Mouse (Mus musculus): ENCODE measurements around the gene Ccdc91. TPM values are rescaled to one million over a fixed set of nuclear protein-coding genes. Genes with fewer than 3 reads are reported as not detected.

Ccdc91 gene
- total and polyA plus RNA-seq, 3 experiments: 12.0 to 15.6 (median 14.4) TPM

DNA sequence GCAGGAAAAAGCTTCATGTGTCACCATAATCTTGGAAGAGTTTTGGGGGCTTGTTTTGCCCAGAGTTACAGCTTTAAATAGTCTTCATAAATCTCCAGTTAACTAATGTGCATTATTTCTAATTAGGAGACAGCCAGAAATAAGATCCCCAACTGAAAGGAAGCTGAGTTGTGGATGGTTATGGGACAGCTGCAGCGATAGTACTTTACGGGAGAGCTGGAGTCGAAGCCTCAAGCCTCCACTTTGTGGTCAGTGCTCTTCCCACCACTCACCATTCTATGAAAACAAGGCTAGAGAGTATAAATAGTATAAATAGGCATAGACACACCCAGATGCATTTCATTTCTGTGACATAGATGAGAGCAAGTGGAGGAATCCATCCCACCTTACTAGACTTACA is 14.5 kb downstream of the Ccdc91 start:
- dilution Hi-C loops (cut with MboI; ENCODE audit: extremely low pct_ligation_motif_present, extremely low pct_unique_long_range_greater_than_20kb, low sequenced_read_pairs): no loop called here
- H3K79me2 ChIP-seq (replicated peaks; ENCODE audit: control insufficient read depth, extremely low read depth, insufficient read depth, poor library complexity, severe bottlenecking): no peaks in the 10 kb centered on the region
- no peak for TF ChIP-seq USF2 (conservative IDR thresholded peaks at IDR 0.05; ENCODE audit: low read depth, low read length)
- TF ChIP-seq UBTF (IDR thresholded peaks at IDR 0.05; ENCODE audit: low read depth, low read length): no peak
- no peak for TF ChIP-seq RAD21 (IDR thresholded peaks at IDR 0.05; ENCODE audit: low read depth, low read length)
- no peaks in the 10 kb centered on the region for H3K4me1 ChIP-seq (ENCODE audit: control insufficient read depth in 1 of 2, insufficient read depth in 2 of 2)
- no peak overlapping the region for H3K4me2 ChIP-seq (ENCODE audit: insufficient read depth, low read depth, poor library complexity, severe bottlenecking)
- H3K27ac ChIP-seq (ENCODE audit: insufficient read depth, low read depth): no peak overlapping the region
- H3K4me3 ChIP-seq (replicated peaks in 1 of 3; ENCODE audit: low read depth in 2 of 3, low read length in 2 of 3, poor library complexity in 1 of 3): no peak overlapping the region
- DNase-seq (ENCODE audit: extremely low read depth): no peak
- H3K36me3 ChIP-seq (replicated peaks in 1 of 2; ENCODE audit: control insufficient read depth in 1 of 2, insufficient read depth in 1 of 2, low read length in 1 of 2): peaks cover 0 to 9% of the 10 kb centered on the region in 2 experiments
- in situ Hi-C loops (cut with MboI; ENCODE audit: low pct_ligation_motif_present, low pct_unique_long_range_greater_than_20kb, low sequenced_read_pairs): no loop called here
- no peak overlapping the region for H3K9ac ChIP-seq (ENCODE audit: insufficient read depth, low read depth)
- H3K27me3 ChIP-seq (replicated peaks): no peaks in the 10 kb centered on the region
- H3K9me3 ChIP-seq (replicated peaks; ENCODE audit: low read length): no peaks in the 10 kb centered on the region

DNA sequence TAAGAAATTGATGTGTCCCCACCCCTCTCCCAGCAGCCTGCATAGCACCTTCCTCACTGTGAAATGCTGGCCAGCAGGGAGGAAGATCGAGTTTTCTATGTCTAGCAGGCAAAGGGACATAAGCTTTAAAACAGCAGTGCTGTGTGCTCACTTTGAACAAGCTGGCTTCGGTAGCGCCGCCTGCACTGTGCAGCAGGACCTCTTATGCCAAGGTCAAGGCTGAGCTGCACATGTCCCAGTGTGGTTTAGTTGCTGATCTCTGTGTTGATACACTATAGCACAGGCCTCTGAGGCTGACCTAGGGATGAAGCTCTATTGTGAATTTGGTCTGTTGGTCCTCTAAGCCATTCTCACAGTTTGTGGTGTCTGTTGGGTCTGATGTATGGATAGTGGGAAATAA is 16.9 kb downstream of the Ccdc91 start:
- dilution Hi-C loops (cut with MboI; ENCODE audit: extremely low pct_ligation_motif_present, extremely low pct_unique_long_range_greater_than_20kb, low sequenced_read_pairs) (no loop called here), in situ Hi-C loops (cut with MboI; ENCODE audit: low pct_ligation_motif_present, low pct_unique_long_range_greater_than_20kb, low sequenced_read_pairs) (no loop called here)
- no peak overlapping the region for H3K4me2 ChIP-seq (ENCODE audit: insufficient read depth, low read depth, poor library complexity, severe bottlenecking)
- H3K79me2 ChIP-seq (replicated peaks; ENCODE audit: control insufficient read depth, extremely low read depth, insufficient read depth, poor library complexity, severe bottlenecking): no peaks in the 10 kb centered on the region
- TF ChIP-seq MXI1 (IDR thresholded peaks at IDR 0.05; ENCODE audit: low read depth, low read length): no peak
- TF ChIP-seq MAFK (IDR thresholded peaks at IDR 0.05; ENCODE audit: insufficient replicate concordance, low read length): no peak
- TF ChIP-seq E2F4 (IDR thresholded peaks at IDR 0.05; ENCODE audit: insufficient replicate concordance, low read depth, low read length): no peak
- no peak for TF ChIP-seq RCOR1 (conservative IDR thresholded peaks at IDR 0.05; ENCODE audit: low read depth, low read length)
- TF ChIP-seq MAX (IDR thresholded peaks at IDR 0.05; ENCODE audit: low read length): no peak
- no peak for TF ChIP-seq ZC3H11A (IDR thresholded peaks at IDR 0.05; ENCODE audit: low read depth, low read length)
- no peak for DNase-seq (ENCODE audit: extremely low read depth)
- no peaks in the 10 kb centered on the region for H3K27me3 ChIP-seq (replicated peaks)
- H3K4me1 ChIP-seq (ENCODE audit: control insufficient read depth in 1 of 2, insufficient read depth in 2 of 2): no peaks in the 10 kb centered on the region
- H3K4me3 ChIP-seq (replicated peaks in 1 of 3; ENCODE audit: low read depth in 2 of 3, low read length in 2 of 3, poor library complexity in 1 of 3): no peak overlapping the region
- no peak overlapping the region for H3K9ac ChIP-seq (ENCODE audit: insufficient read depth, low read depth)
- no peaks in the 10 kb centered on the region for H3K9me3 ChIP-seq (replicated peaks; ENCODE audit: low read length)
- H3K27ac ChIP-seq (ENCODE audit: insufficient read depth, low read depth): no peak overlapping the region
- H3K36me3 ChIP-seq (replicated peaks in 1 of 2; ENCODE audit: control insufficient read depth in 1 of 2, insufficient read depth in 1 of 2, low read length in 1 of 2): peaks cover 0 to 9% of the 10 kb centered on the region in 2 experiments

DNA sequence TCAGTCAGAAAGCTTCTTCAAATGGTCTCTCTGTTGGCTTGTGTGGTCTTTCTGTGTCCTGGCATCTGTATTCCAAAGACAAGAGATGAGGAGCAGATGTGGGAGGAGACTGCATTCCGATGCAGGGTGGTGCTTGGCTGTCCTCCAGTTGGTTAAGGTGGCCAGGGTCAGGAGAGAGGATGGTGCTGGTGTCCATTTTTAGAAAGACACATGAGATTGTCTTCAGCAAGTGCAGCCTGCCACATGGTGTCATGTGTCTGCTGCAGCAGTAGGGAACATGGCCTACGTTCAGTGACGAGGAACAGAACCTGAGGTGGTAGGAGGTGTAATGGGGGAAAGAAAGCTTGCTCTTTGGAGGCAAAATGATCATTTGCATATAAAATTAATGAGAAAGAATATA is 25.8 kb downstream of the Ccdc91 start:
- dilution Hi-C loops (cut with MboI; ENCODE audit: extremely low pct_ligation_motif_present, extremely low pct_unique_long_range_greater_than_20kb, low sequenced_read_pairs) (no loop called here), in situ Hi-C loops (cut with MboI; ENCODE audit: low pct_ligation_motif_present, low pct_unique_long_range_greater_than_20kb, low sequenced_read_pairs) (no loop called here)
- peaks cover 0 to 2% of the 10 kb centered on the region in 2 experiments for H3K36me3 ChIP-seq (replicated peaks in 1 of 2; ENCODE audit: control insufficient read depth in 1 of 2, insufficient read depth in 1 of 2, low read length in 1 of 2)
- H3K4me1 ChIP-seq (ENCODE audit: control insufficient read depth in 1 of 2, insufficient read depth in 2 of 2): peaks cover 3 to 13% of the 10 kb centered on the region in 2 experiments
- no peaks in the 10 kb centered on the region for H3K79me2 ChIP-seq (replicated peaks; ENCODE audit: control insufficient read depth, extremely low read depth, insufficient read depth, poor library complexity, severe bottlenecking)
- DNase-seq (ENCODE audit: extremely low read depth): no peak
- H3K9me3 ChIP-seq (replicated peaks; ENCODE audit: low read length): no peaks in the 10 kb centered on the region
- H3K27me3 ChIP-seq (replicated peaks): no peaks in the 10 kb centered on the region
- no peak overlapping the region for H3K4me3 ChIP-seq (replicated peaks in 1 of 3; ENCODE audit: low read depth in 2 of 3, low read length in 2 of 3, poor library complexity in 1 of 3)
- no peak overlapping the region for H3K4me2 ChIP-seq (ENCODE audit: insufficient read depth, low read depth, poor library complexity, severe bottlenecking)
- TF ChIP-seq POLR2AphosphoS2 (IDR thresholded peaks at IDR 0.05; ENCODE audit: low read depth, low read length) (no peak), USF2 (conservative IDR thresholded peaks at IDR 0.05; ENCODE audit: low read depth, low read length) (no peak), TCF12 (IDR thresholded peaks at IDR 0.05; ENCODE audit: low read depth, low read length) (no peak), RCOR1 (conservative IDR thresholded peaks at IDR 0.05; ENCODE audit: low read depth, low read length) (no peak), NRF1 (IDR thresholded peaks at IDR 0.05; ENCODE audit: low read depth, low read length) (no peak), GABPA (IDR thresholded peaks at IDR 0.05; ENCODE audit: insufficient replicate concordance, low read depth, low read length) (no peak), CHD2 (IDR thresholded peaks at IDR 0.05; ENCODE audit: low read length) (no peak)
- H3K27ac ChIP-seq (ENCODE audit: insufficient read depth, low read depth): no peak overlapping the region
- no peak overlapping the region for H3K9ac ChIP-seq (ENCODE audit: insufficient read depth, low read depth)
